ENCODE assay signal across 12 mouse cellular contexts in genomic region chr9:99417288-99417846, GRCm38 (mm10). TPM values are rescaled to one million over a fixed set of nuclear protein-coding genes. Genes with fewer than 3 reads are reported as not detected.
DNase-seq lines count a peak whose midpoint lies in the region; ATAC-seq and TF ChIP-seq lines count a peak whose summit lies in the region.
"Had no signal": no experiment of that assay in that cellular context is flagged by ENCODE, and none has a peak within 500 bp of the region (broad histone marks: within the 10 kb centered on the region; RNA-seq: fewer than 3 reads in every experiment).

No protein-coding gene starts in this region.

- H3K27me3 ChIP-seq in spleen, adult 2 months (ENCODE audit: control insufficient read depth, insufficient read depth, low read length), result no peaks in the 10 kb centered on the region
- no peaks in the 10 kb centered on the region for H3K27me3 ChIP-seq in neural tube, embryonic 14.5 days (ENCODE audit: control insufficient read depth, insufficient read depth, low read length)
- no peaks in the 10 kb centered on the region for H3K27me3 ChIP-seq in intestine, embryonic 16.5 days (replicated peaks; ENCODE audit: control insufficient read depth, insufficient read depth, low read length)
- H3K27me3 ChIP-seq: liver, embryonic 15.5 days had no signal

- H3K27ac ChIP-seq in gastrocnemius, adult 2 months, result peak overlapping the region; percentile 66
- peak overlapping the region; percentile 8; the same call in 1 of the 2 replicates for H3K27ac ChIP-seq in spleen, adult 2 months (ENCODE audit: insufficient read depth, low read length)
- no peak overlapping the region for H3K27ac ChIP-seq in neural tube, embryonic 14.5 days (ENCODE audit: low read depth, low read length)
- H3K27ac ChIP-seq in intestine, embryonic 16.5 days (ENCODE audit: low read length), result no peak overlapping the region
- H3K27ac ChIP-seq: liver, embryonic 15.5 days had no signal

- peak; percentile 49 for DNase-seq in gastrocnemius, adult 2 months
- no peak for DNase-seq in gastrocnemius, postnatal 14 days
- no peak for DNase-seq in spleen, adult 2 months (ENCODE audit: low read depth in 1 of 2, low spot score in 2 of 2)
- DNase-seq in spleen, postnatal 14 days (ENCODE audit: low spot score in 2 of 2), result no peak
- DNase-seq in kidney, postnatal 36 days, result peak; percentile 26 to 54
- DNase-seq in T-cell, adult 2 months (ENCODE audit: low spot score), result no peak
- DNase-seq: adrenal gland, postnatal 10 days; gastrocnemius, postnatal 25 days had no signal

- H3K9me3 ChIP-seq in neural tube, embryonic 14.5 days (ENCODE audit: control insufficient read depth, low read length), result no peaks in the 10 kb centered on the region
- no peaks in the 10 kb centered on the region for H3K9me3 ChIP-seq in intestine, embryonic 16.5 days (ENCODE audit: control insufficient read depth, low read length)
- H3K9me3 ChIP-seq: liver, embryonic 15.5 days had no signal

- no peaks in the 10 kb centered on the region for H3K36me3 ChIP-seq in spleen, adult 2 months (ENCODE audit: control insufficient read depth, insufficient read depth, low read length)
- no peaks in the 10 kb centered on the region for H3K36me3 ChIP-seq in neural tube, embryonic 14.5 days (ENCODE audit: control insufficient read depth, insufficient read depth, low read length)
- no peaks in the 10 kb centered on the region for H3K36me3 ChIP-seq in intestine, embryonic 16.5 days (ENCODE audit: control insufficient read depth, insufficient read depth, low read length)
- H3K36me3 ChIP-seq: liver, embryonic 15.5 days had no signal

- no peaks in the 10 kb centered on the region for H3K4me1 ChIP-seq in spleen, adult 2 months (ENCODE audit: control insufficient read depth, insufficient read depth, insufficient read length)
- peaks cover 2% of the 10 kb centered on the region; the same call in 1 of the 2 replicates for H3K4me1 ChIP-seq in neural tube, embryonic 14.5 days (ENCODE audit: control insufficient read depth, insufficient read depth, low read length)
- peaks cover 5% of the 10 kb centered on the region for H3K4me1 ChIP-seq in intestine, embryonic 16.5 days (ENCODE audit: control insufficient read depth, insufficient read depth, low read length)

- H3K4me3 ChIP-seq in gastrocnemius, adult 2 months, result no peak overlapping the region
- H3K4me3 ChIP-seq in spleen, adult 2 months (ENCODE audit: extremely low read depth, insufficient read depth, insufficient read length), result no peak overlapping the region
- H3K4me3 ChIP-seq in neural tube, embryonic 14.5 days (ENCODE audit: low read depth, low read length), result no peak overlapping the region
- H3K4me3 ChIP-seq in intestine, embryonic 16.5 days (ENCODE audit: low read length), result no peak overlapping the region
- H3K4me3 ChIP-seq: liver, embryonic 15.5 days had no signal

- TF ChIP-seq CTCF in gastrocnemius, adult 2 months (IDR thresholded peaks at IDR 0.05), result no peak
- TF ChIP-seq CTCF in spleen, adult 2 months (IDR thresholded peaks at IDR 0.05; ENCODE audit: extremely low read depth, insufficient read depth, insufficient read length, insufficient replicate concordance), result no peak

- no peak overlapping the region for H3K9ac ChIP-seq in neural tube, embryonic 14.5 days (replicated peaks; ENCODE audit: low read depth, low read length)
- H3K9ac ChIP-seq in intestine, embryonic 16.5 days (ENCODE audit: low read depth, low read length), result no peak overlapping the region
- H3K9ac ChIP-seq: liver, embryonic 15.5 days had no signal

- 80% methylated on average over 4 of the region's 4 CpGs for WGBS in spleen, adult 2 months
- 44% methylated on average over 4 of the region's 4 CpGs for WGBS in neural tube, embryonic 14.5 days
- WGBS in intestine, embryonic 16.5 days, result 66% methylated on average over 4 of the region's 4 CpGs

- intact Hi-C loops in gastrocnemius, adult 2 months (cut with DNase I), result no loop called here
- intact Hi-C loops in gastrocnemius, postnatal 14 days (cut with DNase I; ENCODE audit: low total_unique reads), result no loop called here

- no peak for TF ChIP-seq POLR2A in spleen, adult 2 months (IDR thresholded peaks at IDR 0.05; ENCODE audit: low read depth, low read length)

- H3K4me2 ChIP-seq in neural tube, embryonic 14.5 days (ENCODE audit: low read depth, low read length), result no peak overlapping the region
- H3K4me2 ChIP-seq in intestine, embryonic 16.5 days (ENCODE audit: low read depth, low read length), result no peak overlapping the region
- H3K4me2 ChIP-seq: liver, embryonic 15.5 days had no signal

- ATAC-seq in neural tube, embryonic 14.5 days (ENCODE audit: low read depth), result peak; percentile 72; the same call in 1 of the 2 replicates
- no peak for ATAC-seq in intestine, embryonic 16.5 days
- ATAC-seq: CD4-positive, CD25-positive, alpha-beta regulatory T cell, adult 4 months had no signal

RNA-seq across cellular contexts. Expression of gene Mras, which starts 19.8 kb away (rescaled TPM):
- total RNA-seq in gastrocnemius, adult 2 months (2021), result 1 to 10 TPM; 5.0 to 5.7 TPM
- total RNA-seq in gastrocnemius, postnatal 14 days (2021), result 1 to 10 TPM; 6.8 to 7.7 TPM
- polyA plus RNA-seq in spleen, adult 2 months (2012; rRNA removed), result 8.3 and 9.1 TPM in 2 replicates
- polyA plus RNA-seq in neural tube, embryonic 14.5 days (2014; fragmentation: Nextera tagmentation; extraction: Ambion mirVana), result 43.4 and 57.9 TPM in 2 replicates
- 6.8 and 6.9 TPM in 2 replicates for polyA plus RNA-seq in intestine, embryonic 16.5 days (2015; fragmentation: Nextera tagmentation; extraction: Ambion mirVana)
- polyA plus RNA-seq: CD4-positive, CD25-positive, alpha-beta regulatory T cell, adult 4 months had no signal

RNA-seq across cellular contexts. Expression of gene Nme9, which starts 33.9 kb away (rescaled TPM):
- not detected for total RNA-seq in gastrocnemius, adult 2 months (2021)
- total RNA-seq in gastrocnemius, postnatal 14 days (2021), result not detected
- 0.57 and 0.94 TPM in 2 replicates for polyA plus RNA-seq in spleen, adult 2 months (2012; rRNA removed)
- polyA plus RNA-seq in neural tube, embryonic 14.5 days (2014; fragmentation: Nextera tagmentation; extraction: Ambion mirVana), result not detected in 2 replicates
- polyA plus RNA-seq in intestine, embryonic 16.5 days (2015; fragmentation: Nextera tagmentation; extraction: Ambion mirVana), result 0.73 and 0.76 TPM in 2 replicates
- total RNA-seq: adrenal gland, postnatal 10 days; gastrocnemius, postnatal 25 days had no signal
- polyA plus RNA-seq: CD4-positive, CD25-positive, alpha-beta regulatory T cell, adult 4 months; liver, embryonic 15.5 days had no signal

RNA-seq across cellular contexts. Expression of gene Esyt3, which starts 59.0 kb away (rescaled TPM):
- not detected for total RNA-seq in gastrocnemius, adult 2 months (2021)
- under 1 TPM in 1 of 2 experiments, not detected in 1; 0.37 TPM for total RNA-seq in gastrocnemius, postnatal 14 days (2021)
- polyA plus RNA-seq in spleen, adult 2 months (2012; rRNA removed), result 0.16 and 0.19 TPM in 2 replicates
- polyA plus RNA-seq in neural tube, embryonic 14.5 days (2014; fragmentation: Nextera tagmentation; extraction: Ambion mirVana), result 0.46 and 0.93 TPM in 2 replicates
- 0.38 and 0.40 TPM in 2 replicates for polyA plus RNA-seq in intestine, embryonic 16.5 days (2015; fragmentation: Nextera tagmentation; extraction: Ambion mirVana)
- polyA plus RNA-seq: CD4-positive, CD25-positive, alpha-beta regulatory T cell, adult 4 months had no signal

Comparison
In these comparisons a context has a peak if more than half of its experiments do, and no peak if none do; other contexts are left out.
1. DNase-seq: peak in gastrocnemius, adult 2 months (single experiment) and kidney, postnatal 36 days (2 of 2); none in gastrocnemius, postnatal 14 days (single experiment), spleen, adult 2 months (0 of 2), spleen, postnatal 14 days (0 of 2) and T-cell, adult 2 months (single experiment).
2. H3K27ac ChIP-seq: peak in gastrocnemius, adult 2 months (single experiment) and spleen, adult 2 months (single experiment); none in neural tube, embryonic 14.5 days (single experiment) and intestine, embryonic 16.5 days (single experiment).